Mouse (Mus musculus) lung, adult 2 months (tissue): ENCODE measurements at regions not wholly inside any gene's neighbourhood (a gene's known extent, or its start where the extent isn't known, plus 50 kb on each side); places are given as distances from the start of the nearest gene placed in this dataset.

Source experiments
- DNase-seq: peaks from one replicate; pipeline ENCODE4 v3.0.0; 2022
- H3K4me1 ChIP-seq: fragments of 200-500 bp; 2 replicates; pipeline ENCODE4 v1.6.1; 2011; ENCODE audit warnings: low read length; ENCODE audit not compliant: control insufficient read depth, insufficient read depth
- H3K4me3 ChIP-seq: fragments of 200-500 bp; replicated peaks from 2 replicates; pipeline ENCODE3; 2011; ENCODE audit warnings: low read depth, mild to moderate bottlenecking, control low read depth, low read length; ENCODE audit errors: extremely low read depth
- CTCF ChIP-seq: fragments of 200-500 bp; IDR thresholded peaks from 2 replicates; pipeline ENCODE4 v1.5.1; 2011; ENCODE audit warnings: mild to moderate bottlenecking, low read length, control low read depth; ENCODE audit not compliant: insufficient read depth
- POLR2A ChIP-seq: fragments of 200-500 bp; IDR thresholded peaks from 2 replicates; pipeline ENCODE4 v1.6.1; 2011; ENCODE audit warnings: low read depth, mild to moderate bottlenecking, control low read depth, low read length, borderline replicate concordance; ENCODE audit errors: extremely low read depth
- WGBS: fragments of 180-500 bp; shearing (Covaris S2); methylation state at CpG from one replicate; pipeline ENCODE4 v1.1.7; 2018; 5-methylcytosine and 5-hydroxymethylcytosine counted together

DNA sequence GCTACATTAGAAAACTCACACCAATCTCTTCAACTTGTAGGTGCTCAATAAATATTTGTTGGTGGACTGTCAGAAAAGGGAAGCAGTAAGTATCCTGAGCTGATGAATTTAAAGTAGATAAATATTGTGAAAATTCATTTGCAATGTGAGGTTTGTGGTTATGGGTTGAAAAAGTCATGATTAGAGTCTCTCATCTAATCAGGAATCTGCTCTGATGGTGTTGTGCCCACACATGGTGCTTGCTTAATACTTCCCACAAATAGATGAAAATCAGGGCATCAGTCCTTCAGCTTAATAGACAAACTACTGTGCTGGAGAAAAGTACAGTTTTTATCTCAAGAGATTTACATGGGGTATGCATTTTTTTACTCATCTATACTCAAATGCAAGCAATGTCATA, 59.9 kb downstream of the S1pr1 start:
- TF ChIP-seq CTCF (no peak), POLR2A (no peak)
- no peak overlapping the region for H3K4me3 ChIP-seq
- H3K4me1 ChIP-seq = no peaks in the 10 kb centered on the region
- no peak for DNase-seq

DNA sequence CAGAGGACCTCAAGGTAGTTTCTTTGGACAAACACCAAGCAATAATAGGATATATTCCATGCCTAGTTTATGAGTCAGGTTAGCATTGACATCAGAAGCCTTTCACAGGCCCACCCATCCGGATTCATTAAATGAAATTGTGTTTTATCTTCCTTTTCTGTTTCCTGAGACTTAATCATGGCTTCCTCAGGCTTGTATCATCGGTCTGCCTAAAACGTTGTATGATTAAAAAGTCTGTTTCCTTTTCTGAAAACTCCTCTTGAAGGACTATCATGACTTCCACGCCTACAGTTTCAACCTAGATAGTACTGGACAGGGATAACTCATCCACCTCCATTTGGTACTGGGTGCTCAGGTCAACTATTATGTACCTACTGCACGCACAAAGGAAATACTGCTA, 62.6 kb downstream of the S1pr1 start:
- Histone ChIP-seq H3K4me1 (no peaks in the 10 kb centered on the region; the same call in 1 of the 2 replicates), H3K4me3 (no peak overlapping the region)
- 61% methylated on average over 5 of the region's 5 CpGs for WGBS
- TF ChIP-seq CTCF (no peak), POLR2A (no peak)
- no peak for DNase-seq

DNA sequence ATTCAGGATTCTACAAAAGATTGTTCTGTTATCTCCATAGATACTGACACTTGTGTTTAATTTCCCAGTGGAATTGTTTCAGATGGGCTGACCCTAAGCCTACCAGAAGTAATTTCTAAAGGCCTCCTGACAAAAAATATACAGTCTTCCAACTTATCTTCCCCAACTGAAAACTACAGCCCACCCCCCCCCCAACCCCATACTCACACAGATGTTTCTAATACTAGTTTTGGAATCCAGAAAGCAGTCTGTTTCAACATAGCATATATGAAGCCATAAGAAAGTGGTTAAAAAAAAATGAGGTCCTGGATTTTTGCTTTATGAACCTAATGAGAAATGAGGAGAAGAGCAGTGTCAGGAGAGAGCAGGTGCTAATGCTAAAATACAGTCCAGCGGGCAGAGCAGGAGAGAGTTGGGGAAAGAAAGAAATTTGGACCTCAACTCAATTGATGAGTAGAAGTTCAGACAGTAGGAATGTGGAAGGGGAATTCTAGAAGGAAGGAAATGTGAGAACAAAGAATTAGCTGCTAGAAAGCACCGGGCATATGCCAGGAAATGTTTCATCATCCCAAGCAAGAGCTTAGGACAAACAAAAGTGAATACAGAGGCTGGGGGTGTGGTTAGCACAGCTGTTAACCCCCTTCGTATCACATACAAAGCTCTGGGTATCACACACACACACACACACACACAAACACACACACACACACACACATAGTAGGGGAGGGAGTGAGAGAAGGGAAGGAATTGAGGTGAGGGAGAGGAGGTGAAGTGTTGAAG, 65.3 kb downstream of the S1pr1 start:
- DNase-seq = no peak
- TF ChIP-seq CTCF (no peak), POLR2A (no peak)

DNA sequence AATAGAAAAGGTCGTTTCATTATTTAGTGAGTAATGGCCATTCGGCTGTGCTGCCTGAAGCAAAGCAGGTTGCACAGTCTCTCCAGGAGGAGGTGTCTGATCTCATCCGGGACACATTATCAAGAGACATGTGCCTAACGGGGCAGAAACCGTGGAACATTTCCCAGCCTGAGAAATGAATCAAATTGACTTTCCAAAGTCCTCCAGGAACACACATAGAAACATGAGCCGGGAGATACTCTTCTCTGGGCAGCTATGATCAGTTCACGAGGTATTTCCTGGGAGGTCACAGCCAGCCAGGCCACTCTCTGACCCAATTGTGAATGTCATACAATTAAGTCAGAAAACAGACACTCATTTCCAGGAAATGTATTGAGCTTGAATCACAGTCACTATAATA, 67.9 kb downstream of the S1pr1 start:
- no peak for DNase-seq
- WGBS = 43% methylated on average over 7 of the region's 7 CpGs
- no peak overlapping the region for H3K4me3 ChIP-seq
- TF ChIP-seq POLR2A = no peak
- no peak for TF ChIP-seq CTCF
- peaks cover 2% of the 10 kb centered on the region; the same call in 1 of the 2 replicates for H3K4me1 ChIP-seq

More for the DNA sequence above, 65.3 kb downstream of the S1pr1 start:
- no peaks in the 10 kb centered on the region; the same call in 1 of the 2 replicates for H3K4me1 ChIP-seq
- H3K4me3 ChIP-seq = no peak overlapping the region
- 27% methylated on average over 3 of the region's 3 CpGs for WGBS

DNA sequence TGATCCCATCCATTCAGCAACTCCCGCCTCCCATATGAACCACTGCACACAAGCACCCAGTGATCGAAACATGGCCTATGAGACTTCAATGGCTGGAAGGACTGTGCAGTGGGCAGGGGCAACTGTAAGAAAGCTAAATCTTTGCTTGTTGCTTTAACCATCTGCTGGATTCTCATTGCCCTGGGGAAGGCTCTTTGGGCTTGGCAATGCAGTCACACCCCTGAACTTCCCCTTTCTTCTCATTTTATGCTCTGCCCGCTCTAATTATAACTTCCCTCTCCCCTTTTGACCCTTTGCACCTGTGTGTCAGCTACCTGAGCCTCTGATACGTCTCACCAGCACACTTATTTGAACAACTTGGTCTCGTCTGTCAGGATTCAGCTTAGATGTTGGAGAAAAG, 70.6 kb downstream of the S1pr1 start:
- H3K4me1 ChIP-seq = peaks cover 2% of the 10 kb centered on the region; the same call in 1 of the 2 replicates
- H3K4me3 ChIP-seq = no peak overlapping the region
- 72% methylated on average over 5 of the region's 5 CpGs for WGBS
- no peak for DNase-seq
- TF ChIP-seq CTCF (no peak), POLR2A (no peak)

DNA sequence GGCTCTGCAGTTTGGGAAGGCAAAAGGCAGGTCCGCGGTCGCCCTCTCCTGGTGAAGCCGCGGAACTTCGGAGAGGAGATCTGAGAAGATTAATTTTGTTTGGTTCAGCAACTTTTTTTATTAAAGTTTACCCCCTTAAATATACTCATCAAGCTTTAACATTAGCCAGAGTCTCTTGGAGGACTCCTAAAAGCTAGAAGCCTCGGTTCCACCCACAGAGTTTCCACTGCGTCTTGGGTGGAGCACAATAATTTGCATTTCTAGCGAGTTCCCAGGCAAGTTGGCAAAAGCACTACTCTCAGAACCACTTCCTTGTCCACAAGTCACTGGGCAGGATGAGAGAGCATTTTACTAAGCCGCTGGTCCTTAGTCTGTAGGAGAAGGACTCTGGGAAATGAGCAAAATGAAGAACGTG, 72.0 kb downstream of the S1pr1 start:
- DNase-seq = peak; percentile 62
- TF ChIP-seq POLR2A (peak; percentile 21; the same call in 1 of the 2 replicates), CTCF (peak; percentile 82)
- Histone ChIP-seq H3K4me1 (peaks cover 2% of the 10 kb centered on the region; the same call in 1 of the 2 replicates), H3K4me3 (no peak overlapping the region)
- 2% methylated on average over 11 of the region's 11 CpGs for WGBS

DNA sequence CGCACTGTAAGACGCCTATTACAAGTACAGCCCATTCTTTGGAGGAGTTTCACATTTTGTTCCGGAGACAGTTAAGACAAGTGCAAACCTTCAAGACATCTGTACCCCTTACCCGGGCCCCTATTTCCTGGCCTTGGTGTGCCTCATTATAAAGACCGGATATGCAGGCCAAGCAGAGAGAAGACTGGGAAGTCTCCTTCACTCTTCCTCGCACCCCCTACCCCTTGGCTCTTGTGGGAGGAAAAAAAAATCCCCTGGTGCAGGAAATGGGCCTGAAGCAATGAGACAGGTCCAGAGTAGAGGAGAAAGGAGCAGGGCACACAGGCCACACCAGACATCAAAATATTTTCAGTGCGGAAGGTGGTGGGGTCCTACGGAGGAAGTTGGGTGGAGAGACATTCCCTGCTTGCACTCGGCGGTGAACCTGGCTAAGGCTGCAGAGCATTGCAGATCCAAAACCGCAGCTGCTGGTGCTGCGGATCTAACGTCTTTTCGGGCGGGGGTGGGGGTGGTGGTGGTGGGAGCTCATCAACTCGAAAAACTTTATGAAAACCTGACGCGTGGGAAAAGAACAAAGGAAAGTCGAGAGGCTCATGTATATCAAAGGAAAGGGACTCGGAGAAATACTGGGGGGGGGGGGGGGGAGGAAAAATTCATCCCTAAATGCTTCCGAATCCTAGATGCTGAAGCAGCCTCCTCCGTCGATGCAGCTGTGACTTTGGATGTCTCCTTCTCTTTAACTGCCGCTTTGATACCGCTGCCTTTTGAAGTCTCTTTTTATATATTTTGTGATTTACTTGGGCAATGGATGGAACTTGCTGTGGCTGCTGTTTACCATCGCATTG, 72.6 kb downstream of the S1pr1 start:
- peak; percentile 10 for DNase-seq
- WGBS = 3% methylated on average over 26 of the region's 26 CpGs
- Histone ChIP-seq H3K4me1 (peaks cover 2% of the 10 kb centered on the region; the same call in 1 of the 2 replicates), H3K4me3 (peak overlapping the region; percentile 55)
- TF ChIP-seq CTCF (no peak), POLR2A (peak; percentile 23; the same call in 1 of the 2 replicates)

DNA sequence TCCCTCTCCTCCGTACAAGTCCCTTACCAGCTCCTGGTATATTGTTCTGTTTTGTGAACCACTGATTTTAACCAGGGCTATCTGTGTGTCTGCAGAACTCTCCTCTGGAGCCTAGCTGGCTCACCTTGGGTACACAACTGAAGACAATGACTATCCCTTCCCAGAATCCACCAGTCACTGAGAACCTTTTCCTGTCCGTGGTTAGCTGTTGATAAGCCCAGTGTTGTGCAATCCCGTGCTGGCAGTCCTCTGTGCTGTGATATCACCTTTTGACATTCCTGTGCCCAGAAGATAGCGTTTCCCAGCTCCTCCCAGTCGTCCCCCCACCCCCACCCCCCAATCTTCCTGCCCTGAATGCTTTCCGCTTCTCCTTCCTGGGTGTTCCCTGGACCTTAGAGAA, 73.5 kb downstream of the S1pr1 start:
- peak; percentile 23 for DNase-seq
- WGBS = 14% methylated on average over 6 of the region's 6 CpGs

DNA sequence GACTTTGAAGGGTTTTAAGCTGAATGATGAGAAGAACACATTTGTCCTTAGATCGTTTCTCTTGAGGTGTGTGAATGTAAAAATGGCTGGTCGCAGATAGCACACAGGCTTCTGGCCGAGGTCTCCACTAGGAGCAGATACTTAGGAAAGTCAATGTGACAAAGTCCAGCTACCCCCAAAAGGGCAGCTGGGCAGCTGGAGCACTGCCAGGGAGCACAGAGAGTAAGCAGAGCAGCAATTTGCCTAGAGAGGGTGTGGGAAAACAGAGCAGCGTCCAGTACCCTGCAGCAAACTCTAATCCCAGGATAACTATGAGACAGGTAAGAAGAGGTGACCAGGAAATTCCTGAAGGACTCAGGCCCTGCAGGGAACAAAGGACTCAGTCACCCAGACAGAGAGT, 79.4 kb downstream of the S1pr1 start:
- Histone ChIP-seq H3K4me3 (no peak overlapping the region), H3K4me1 (no peaks in the 10 kb centered on the region)
- TF ChIP-seq POLR2A (no peak), CTCF (no peak)
- WGBS = 77% methylated on average over 4 of the region's 4 CpGs
- DNase-seq = no peak

More for the DNA sequence above, 73.5 kb downstream of the S1pr1 start:
- no peak overlapping the region for H3K4me3 ChIP-seq
- no peak for TF ChIP-seq CTCF
- no peak for TF ChIP-seq POLR2A
- H3K4me1 ChIP-seq = peaks cover 2% of the 10 kb centered on the region; the same call in 1 of the 2 replicates
